Mouse (Mus musculus) C2C12 (cell line): Measurements from ENCODE around the gene Spg20. TPM values are rescaled to one million over a fixed set of nuclear protein-coding genes. Genes with fewer than 3 reads are reported as not detected.

ENCODE experiments used
- H3K27me3 ChIP-seq: one replicate; pipeline ENCODE4 v1.6.1; 2011; ENCODE audit not compliant: control insufficient read depth, insufficient read depth, insufficient read length
- H3K36me3 ChIP-seq: one replicate; pipeline ENCODE4 v1.6.1; 2011; ENCODE audit not compliant: control insufficient read depth, insufficient read depth
- H3K4me3 ChIP-seq: one replicate; pipeline ENCODE4 v1.5.1; 2011; ENCODE audit warnings: mild to moderate bottlenecking, control low read depth; ENCODE audit not compliant: poor library complexity, insufficient read depth, severe bottlenecking
- H3K79me2 ChIP-seq: one replicate; pipeline ENCODE4 v1.6.1; 2011; ENCODE audit not compliant: control insufficient read depth, insufficient read depth
- H3K79me3 ChIP-seq: one replicate; pipeline ENCODE4 v1.6.1; 2011; ENCODE audit warnings: low read depth, control low read depth
- H3ac ChIP-seq: one replicate; pipeline ENCODE3; 2011; ENCODE audit warnings: low read depth; ENCODE audit not compliant: control insufficient read depth, insufficient read length
- CEBPB ChIP-seq: IDR thresholded peaks from one replicate; pipeline ENCODE4 v1.6.1; 2011; ENCODE audit warnings: low read depth, mild to moderate bottlenecking, control low read depth, moderate library complexity
- CTCF ChIP-seq: IDR thresholded peaks from one replicate; pipeline ENCODE4 v1.5.1; 2011; ENCODE audit not compliant: control insufficient read depth, insufficient read depth, insufficient read length
- FOSL1 ChIP-seq: IDR thresholded peaks from one replicate; pipeline ENCODE4 v1.8.0; 2011; ENCODE audit warnings: mild to moderate bottlenecking, low read length; ENCODE audit not compliant: poor library complexity, insufficient read depth, severe bottlenecking
- MAX ChIP-seq: IDR thresholded peaks from one replicate; pipeline ENCODE4 v1.6.1; 2011; ENCODE audit warnings: mild to moderate bottlenecking, control low read depth
- MYOD1 ChIP-seq: IDR thresholded peaks from one replicate; pipeline ENCODE4 v1.6.1; 2011; ENCODE audit warnings: low read depth; ENCODE audit not compliant: control insufficient read depth, insufficient read length
- MYOG ChIP-seq: IDR thresholded peaks from one replicate; pipeline ENCODE4 v1.6.1; 2011; ENCODE audit not compliant: control insufficient read depth, insufficient read length; ENCODE audit errors: extremely low read depth
- USF1 ChIP-seq: IDR thresholded peaks from one replicate; pipeline ENCODE4 v1.6.1; 2011; ENCODE audit warnings: low read depth, mild to moderate bottlenecking, control low read depth, moderate library complexity
- microRNA-seq: library from miRNA; unstranded; fragments of <30 nt; microRNA quantifications from one replicate; pipeline ENCODE4, GENCODE M21; 2019; ENCODE audit warnings: borderline microRNAs expressed
- polyA plus RNA-seq: library from polyadenylated mRNA; unstranded; fragments of >200 nt; fragmentation: generic; extraction: Trizol; gene quantifications from one replicate; pipeline ENCODE4 v1.2.1, GENCODE M21; 2012; ENCODE audit warnings: missing spikeins

The Spg20 gene
- polyA plus RNA-seq, 1 experiment = 24.0 TPM

DNA sequence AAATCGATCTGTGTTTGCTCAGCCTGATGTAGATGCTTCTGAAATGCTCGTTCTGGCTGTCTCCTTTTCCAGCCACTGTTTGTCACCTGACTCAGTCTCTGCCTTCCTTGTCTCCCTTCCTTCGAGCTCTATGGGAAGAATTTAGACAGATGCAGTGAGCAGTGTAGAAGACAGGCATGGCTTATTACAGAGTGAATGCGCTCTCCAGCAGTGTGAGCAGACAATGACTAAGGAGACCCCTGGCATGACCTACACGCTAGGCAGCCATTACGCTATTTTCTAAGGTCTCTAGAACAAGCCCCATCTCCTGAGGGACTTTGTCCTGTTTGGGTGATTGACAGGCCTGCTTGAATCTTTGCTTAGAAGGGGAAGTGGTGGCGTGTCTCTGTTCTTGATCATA, 49.2 kb downstream of the Spg20 start:
- TF ChIP-seq MYOD1 = no peak
- TF ChIP-seq USF1 = no peak
- TF ChIP-seq CEBPB = no peak
- no peak for TF ChIP-seq CTCF
- no peak for TF ChIP-seq MAX
- TF ChIP-seq MYOG = no peak
- no peak for TF ChIP-seq FOSL1
- Histone ChIP-seq H3K4me3 (no peak overlapping the region), H3K36me3 (no peaks in the 10 kb centered on the region), H3K79me3 (no peaks in the 10 kb centered on the region), H3K27me3 (no peaks in the 10 kb centered on the region), H3ac (no peak overlapping the region), H3K79me2 (no peaks in the 10 kb centered on the region)

DNA sequence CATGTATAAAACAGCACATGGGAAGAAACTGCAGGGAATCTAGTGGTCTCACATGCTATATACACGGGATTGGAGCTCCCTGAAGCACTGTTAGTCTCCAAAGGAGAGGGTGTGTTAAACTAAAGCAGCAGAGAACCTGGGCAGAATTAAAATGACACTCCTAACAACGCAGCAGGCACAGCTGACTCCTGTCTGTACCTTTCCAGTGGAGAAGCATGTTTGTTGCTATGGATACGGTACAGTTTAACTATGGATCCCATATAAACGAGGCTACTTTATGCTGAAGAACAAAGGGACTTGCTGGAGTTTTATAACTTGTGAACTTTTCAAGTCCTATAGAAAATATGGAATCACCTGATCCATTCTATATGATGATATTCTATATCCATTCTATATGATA, 51.6 kb downstream of the Spg20 start:
- Histone ChIP-seq H3K79me2 (no peaks in the 10 kb centered on the region), H3K79me3 (no peaks in the 10 kb centered on the region), H3K27me3 (no peaks in the 10 kb centered on the region), H3K4me3 (no peak overlapping the region), H3ac (no peak overlapping the region), H3K36me3 (no peaks in the 10 kb centered on the region)
- TF ChIP-seq FOSL1 (no peak), MYOD1 (no peak), CTCF (no peak), MYOG (no peak)

DNA sequence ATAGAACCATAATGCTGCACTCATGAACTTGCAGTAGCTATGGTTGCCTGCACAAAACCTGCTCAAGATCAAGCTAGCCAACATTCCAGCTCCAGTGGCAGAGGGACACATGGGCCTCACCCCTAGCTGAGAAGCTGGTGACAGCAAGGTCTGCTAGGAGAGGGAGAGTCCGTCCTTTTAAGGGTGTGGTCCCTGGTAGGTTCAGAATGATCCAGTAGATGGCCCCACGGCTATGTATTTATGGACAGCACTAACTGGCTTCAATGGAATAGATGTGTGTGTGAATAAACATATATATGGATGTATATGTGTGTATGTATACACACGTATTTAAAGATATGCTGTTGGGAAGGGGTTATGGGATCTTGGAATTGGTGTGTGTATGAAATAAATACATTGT, 60.6 kb downstream of the Spg20 start:
- no peak overlapping the region for H3K4me3 ChIP-seq
- TF ChIP-seq MYOD1 (no peak), USF1 (no peak), MYOG (no peak), FOSL1 (no peak), MAX (no peak), CEBPB (no peak), CTCF (no peak)
- H3K36me3 ChIP-seq = no peaks in the 10 kb centered on the region
- H3K79me2 ChIP-seq = no peaks in the 10 kb centered on the region
- no peak overlapping the region for H3ac ChIP-seq
- H3K79me3 ChIP-seq = no peaks in the 10 kb centered on the region
- H3K27me3 ChIP-seq = no peaks in the 10 kb centered on the region

DNA sequence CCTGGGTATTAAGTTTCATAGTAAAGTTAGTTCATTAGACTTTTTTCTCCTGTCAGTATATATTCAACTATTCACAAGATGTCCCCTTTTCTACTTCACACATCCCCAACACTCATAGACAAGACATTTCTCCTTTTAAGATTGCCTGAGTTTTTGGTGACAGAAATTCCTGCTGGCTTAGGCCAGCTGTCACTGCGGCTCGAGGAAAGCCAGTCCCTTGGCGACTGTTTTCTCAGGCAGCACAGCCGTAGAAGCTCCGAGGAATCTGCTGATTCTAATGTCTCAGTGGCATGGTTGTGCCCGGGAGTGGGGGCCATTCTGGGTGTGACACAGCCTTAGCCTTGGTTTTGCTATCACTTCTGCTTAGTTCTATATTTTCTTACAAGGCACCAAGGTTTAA, 65.4 kb downstream of the Spg20 start:
- TF ChIP-seq CEBPB (no peak), USF1 (no peak), FOSL1 (no peak), CTCF (no peak), MAX (no peak), MYOG (no peak), MYOD1 (no peak)
- no peaks in the 10 kb centered on the region for H3K36me3 ChIP-seq
- H3ac ChIP-seq = no peak overlapping the region
- no peaks in the 10 kb centered on the region for H3K79me2 ChIP-seq
- no peaks in the 10 kb centered on the region for H3K27me3 ChIP-seq
- H3K4me3 ChIP-seq = no peak overlapping the region
- H3K79me3 ChIP-seq = no peaks in the 10 kb centered on the region

DNA sequence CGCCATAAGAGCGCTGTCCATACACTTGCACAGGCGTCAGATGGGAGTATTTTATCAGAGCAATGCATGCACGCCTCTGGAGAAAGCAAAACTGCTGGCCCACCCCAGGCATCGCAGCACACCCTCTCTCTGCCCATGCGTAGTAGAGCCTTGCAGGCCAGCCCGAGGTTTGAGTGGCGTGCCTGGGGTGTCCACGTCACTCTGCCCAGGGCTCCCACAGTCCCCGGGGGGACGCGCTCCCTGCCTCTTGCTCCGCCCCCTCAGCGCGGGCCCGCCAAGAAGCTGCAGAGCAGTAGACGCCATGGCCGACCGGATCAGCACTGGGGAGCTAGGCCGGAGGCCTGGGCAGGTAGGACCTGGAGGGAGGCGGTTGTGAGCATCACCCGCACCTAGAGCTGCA, 69.9 kb downstream of the Spg20 start, which contains the start of gene Sohlh2:
Sohlh2 (plus strand) TSS at position 263 of the 400 bp plus-strand sequence.
- no peaks in the 10 kb centered on the region for H3K36me3 ChIP-seq
- no peaks in the 10 kb centered on the region for H3K79me2 ChIP-seq
- no peak within 1 kb of the TSS for H3K4me3 ChIP-seq
- no peak within 1 kb of the TSS for H3ac ChIP-seq
- no peaks in the 10 kb centered on the region for H3K27me3 ChIP-seq
- H3K79me3 ChIP-seq = no peaks in the 10 kb centered on the region
- TF ChIP-seq MYOG = no peak
- TF ChIP-seq MYOD1 = no peak
- no peak for TF ChIP-seq MAX
- no peak for TF ChIP-seq CEBPB
- TF ChIP-seq CTCF = no peak
- no peak for TF ChIP-seq FOSL1
- no peak for TF ChIP-seq USF1

Small RNAs within 50 kb of the gene (microRNA-seq; reads per million reads assigned to microRNA genes)
- gene Gm22029 = not detected

Other genes starting within 250 kb of the Spg20 start
- gene Sertm1, start 196.2 kb upstream of the Spg20 start, polyA plus RNA-seq = not detected
- gene Ccna1, start 56.6 kb upstream of the Spg20 start, polyA plus RNA-seq = not detected
- gene Ccdc169, start 25.2 kb downstream of the Spg20 start, polyA plus RNA-seq = 0.05 TPM
- gene Sohlh2, start 69.9 kb downstream of the Spg20 start, polyA plus RNA-seq = 0.02 TPM
- gene Dclk1, start 130.3 kb downstream of the Spg20 start, polyA plus RNA-seq = 2.2 TPM